Mouse (Mus musculus): ENCODE data around the gene Dctn1. TPM values are rescaled to one million over a fixed set of nuclear protein-coding genes. Genes with fewer than 3 reads are reported as not detected.

Dctn1 gene
- polyA plus RNA-seq, 1 experiment from 2014 or later: 75.1 TPM

DNA sequence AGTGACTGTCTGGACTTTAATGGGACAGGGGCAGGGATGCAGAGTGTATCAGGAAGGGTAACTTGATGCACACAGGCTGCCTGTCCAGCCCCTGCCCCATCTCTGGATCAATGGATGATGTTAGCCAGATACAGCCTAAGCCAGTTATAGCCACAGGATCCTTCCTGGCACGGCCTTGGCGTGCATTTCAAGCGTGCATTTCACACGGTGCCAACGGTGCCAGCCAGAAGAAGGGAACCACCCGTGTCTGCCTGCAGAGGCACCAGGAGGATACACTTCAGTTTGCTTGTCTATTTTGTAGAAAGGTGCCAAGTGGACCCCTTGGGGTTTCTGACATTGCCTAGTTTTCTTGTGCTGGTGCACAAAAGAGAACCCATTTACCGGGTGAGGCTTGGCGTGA lies 25.7 kb upstream of the Dctn1 start:
- ATAC-seq (ENCODE audit: low FRiP score) (no peak), DNase-seq (ENCODE audit: low spot score) (no peak)
- 96% methylated on average over 8 of the region's 8 CpGs for WGBS
- Histone ChIP-seq H3K9me3 (ENCODE audit: control insufficient read depth, low read length) (no peaks in the 10 kb centered on the region), H3K36me3 (ENCODE audit: control insufficient read depth, insufficient read depth, low read length) (no peaks in the 10 kb centered on the region), H3K4me3 (ENCODE audit: low read depth, low read length) (no peak overlapping the region), H3K4me1 (replicated peaks; ENCODE audit: control insufficient read depth, insufficient read depth, low read length) (peaks cover 17% of the 10 kb centered on the region), H3K27me3 (ENCODE audit: control insufficient read depth, insufficient read depth, low read length) (no peaks in the 10 kb centered on the region; the same call in 1 of the 2 replicates), H3K9ac (ENCODE audit: low read depth, low read length) (no peak overlapping the region), H3K27ac (ENCODE audit: low read depth, low read length) (no peak overlapping the region), H3K4me2 (replicated peaks; ENCODE audit: low read depth, low read length) (no peak overlapping the region)

DNA sequence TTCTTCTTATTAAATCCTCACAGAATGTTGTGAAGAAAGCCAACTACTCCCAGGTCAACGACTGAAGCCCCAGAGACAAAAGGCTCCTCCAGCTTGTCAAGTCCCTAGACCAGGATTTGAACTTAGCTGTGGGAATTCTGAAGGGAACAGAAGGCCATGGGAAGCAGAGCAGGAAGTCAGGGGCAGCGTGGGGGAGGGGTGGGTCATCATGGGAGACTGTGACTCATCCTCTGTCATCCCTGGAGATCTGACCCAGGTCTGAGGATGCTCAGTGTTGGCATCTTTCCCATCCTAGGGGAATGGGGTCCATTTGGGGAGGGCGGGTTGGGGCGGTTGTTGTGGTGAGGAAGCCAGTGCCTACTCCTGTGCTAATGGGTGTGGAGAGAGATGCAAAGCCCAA lies 24.1 kb upstream of the Dctn1 start:
- DNase-seq (ENCODE audit: low spot score): no peak
- Histone ChIP-seq H3K4me3 (ENCODE audit: low read depth, low read length) (peak overlapping the region; percentile 31; the same call in 1 of the 2 replicates), H3K4me1 (replicated peaks; ENCODE audit: control insufficient read depth, insufficient read depth, low read length) (peaks cover 11% of the 10 kb centered on the region), H3K4me2 (replicated peaks; ENCODE audit: low read depth, low read length) (peak overlapping the region; percentile 59), H3K27ac (ENCODE audit: low read depth, low read length) (no peak overlapping the region), H3K9ac (ENCODE audit: low read depth, low read length) (peak overlapping the region; percentile 46), H3K36me3 (ENCODE audit: control insufficient read depth, insufficient read depth, low read length) (no peaks in the 10 kb centered on the region), H3K27me3 (ENCODE audit: control insufficient read depth, insufficient read depth, low read length) (no peaks in the 10 kb centered on the region; the same call in 1 of the 2 replicates), H3K9me3 (ENCODE audit: control insufficient read depth, low read length) (no peaks in the 10 kb centered on the region)
- 24% methylated on average over 4 of the region's 4 CpGs for WGBS
- ATAC-seq (ENCODE audit: low FRiP score): no peak

DNA sequence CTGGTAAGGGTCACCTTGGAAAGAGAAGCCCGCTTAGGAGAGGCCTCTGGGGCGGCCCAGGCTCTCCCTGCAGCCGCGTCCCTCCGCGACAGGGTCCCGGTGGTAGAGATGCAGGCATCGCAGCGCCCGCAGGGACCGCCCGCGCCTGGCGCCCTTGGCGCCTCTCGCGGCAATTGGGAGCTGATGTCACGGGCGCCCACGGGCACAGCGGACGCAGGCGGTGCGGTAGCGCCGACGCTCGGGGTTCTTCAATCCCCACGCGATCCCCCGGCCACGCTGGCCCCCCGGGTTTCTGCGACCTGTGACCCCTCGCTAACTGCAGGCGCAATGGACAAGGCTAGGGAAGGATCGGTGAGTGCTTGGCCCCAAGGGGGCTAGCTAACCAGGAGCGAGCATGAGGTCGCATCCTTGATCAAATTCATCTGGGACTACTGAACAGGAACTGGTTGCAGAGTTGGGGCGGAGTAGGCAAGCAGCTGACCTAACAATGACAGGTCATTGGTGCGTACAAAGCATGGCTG lies 23.4 kb upstream of the Dctn1 start:
- ATAC-seq (ENCODE audit: low FRiP score): peak; percentile 6; the same call in 1 of the 2 replicates

GRCm38 (mm10) chr6:83142886-83143285 lies 22.8 kb upstream of the Dctn1 start:
- H3K4me2 ChIP-seq (replicated peaks; ENCODE audit: low read depth, low read length): peak overlapping the region; percentile 59
- 40% methylated on average over 11 of the region's 11 CpGs for WGBS
- H3K4me1 ChIP-seq (replicated peaks; ENCODE audit: control insufficient read depth, insufficient read depth, low read length): peaks cover 11% of the 10 kb centered on the region
- H3K27ac ChIP-seq (ENCODE audit: low read depth, low read length): no peak overlapping the region
- 0 out of 2 replicates have a peak, but pooled peaks cover 2% of the 10 kb centered on the region for H3K36me3 ChIP-seq (ENCODE audit: control insufficient read depth, insufficient read depth, low read length)
- ATAC-seq (ENCODE audit: low FRiP score) (no peak), DNase-seq (ENCODE audit: low spot score) (no peak)
- no peak overlapping the region for H3K4me3 ChIP-seq (ENCODE audit: low read depth, low read length)
- H3K9me3 ChIP-seq (ENCODE audit: control insufficient read depth, low read length): no peaks in the 10 kb centered on the region
- no peaks in the 10 kb centered on the region; the same call in 1 of the 2 replicates for H3K27me3 ChIP-seq (ENCODE audit: control insufficient read depth, insufficient read depth, low read length)
- H3K9ac ChIP-seq (ENCODE audit: low read depth, low read length): no peak overlapping the region

More for the DNA sequence above, 23.4 kb upstream of the Dctn1 start:
- Histone ChIP-seq H3K9me3 (ENCODE audit: control insufficient read depth, low read length) (no peaks in the 10 kb centered on the region), H3K4me1 (replicated peaks; ENCODE audit: control insufficient read depth, insufficient read depth, low read length) (peaks cover 11% of the 10 kb centered on the region), H3K36me3 (ENCODE audit: control insufficient read depth, insufficient read depth, low read length) (0 out of 2 replicates have a peak, but pooled peaks cover 2% of the 10 kb centered on the region), H3K4me2 (replicated peaks; ENCODE audit: low read depth, low read length) (peak overlapping the region; percentile 59), H3K4me3 (ENCODE audit: low read depth, low read length) (peak overlapping the region; percentile 31), H3K9ac (ENCODE audit: low read depth, low read length) (peak overlapping the region; percentile 46), H3K27me3 (ENCODE audit: control insufficient read depth, insufficient read depth, low read length) (no peaks in the 10 kb centered on the region; the same call in 1 of the 2 replicates), H3K27ac (ENCODE audit: low read depth, low read length) (0 out of 2 replicates have a peak overlapping the region, but pooled peaks have one; percentile 20)
- WGBS: 3% methylated on average over 41 of the region's 41 CpGs
- peak; percentile 41 for DNase-seq (ENCODE audit: low spot score)

GRCm38 (mm10) chr6:83145209-83145608 lies 20.5 kb upstream of the Dctn1 start:
- no peak for DNase-seq (ENCODE audit: low spot score)
- Histone ChIP-seq H3K27me3 (ENCODE audit: control insufficient read depth, insufficient read depth, low read length) (no peaks in the 10 kb centered on the region; the same call in 1 of the 2 replicates), H3K36me3 (ENCODE audit: control insufficient read depth, insufficient read depth, low read length) (0 out of 2 replicates have a peak, but pooled peaks cover 2% of the 10 kb centered on the region), H3K4me3 (ENCODE audit: low read depth, low read length) (no peak overlapping the region), H3K9me3 (ENCODE audit: control insufficient read depth, low read length) (no peaks in the 10 kb centered on the region), H3K4me2 (replicated peaks; ENCODE audit: low read depth, low read length) (no peak overlapping the region), H3K9ac (ENCODE audit: low read depth, low read length) (no peak overlapping the region), H3K27ac (ENCODE audit: low read depth, low read length) (no peak overlapping the region), H3K4me1 (replicated peaks; ENCODE audit: control insufficient read depth, insufficient read depth, low read length) (peaks cover 8% of the 10 kb centered on the region)
- 89% methylated on average over 2 of the region's 2 CpGs for WGBS
- no peak for ATAC-seq (ENCODE audit: low FRiP score)

DNA sequence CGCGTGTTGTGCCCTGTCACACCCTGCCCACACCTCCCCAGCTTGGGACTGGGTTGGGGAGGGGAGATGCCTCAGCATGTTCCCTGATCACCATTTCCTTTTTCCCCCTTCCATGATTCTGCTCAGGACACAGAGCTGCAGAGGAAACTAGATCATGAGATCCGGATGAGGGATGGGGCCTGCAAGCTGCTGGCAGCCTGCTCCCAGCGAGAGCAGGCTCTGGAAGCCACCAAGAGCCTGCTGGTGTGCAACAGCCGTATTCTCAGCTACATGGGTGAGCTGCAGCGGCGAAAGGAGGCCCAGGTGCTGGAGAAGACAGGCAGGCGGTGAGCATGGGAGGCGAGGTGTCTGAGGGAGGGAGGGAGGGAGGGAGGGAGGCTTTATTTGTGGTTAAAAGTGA lies 19.9 kb upstream of the Dctn1 start:
- Histone ChIP-seq H3K27ac (ENCODE audit: low read depth, low read length) (no peak overlapping the region), H3K4me1 (replicated peaks; ENCODE audit: control insufficient read depth, insufficient read depth, low read length) (peaks cover 8% of the 10 kb centered on the region), H3K9ac (ENCODE audit: low read depth, low read length) (no peak overlapping the region), H3K4me3 (ENCODE audit: low read depth, low read length) (no peak overlapping the region), H3K9me3 (ENCODE audit: control insufficient read depth, low read length) (no peaks in the 10 kb centered on the region), H3K27me3 (ENCODE audit: control insufficient read depth, insufficient read depth, low read length) (no peaks in the 10 kb centered on the region; the same call in 1 of the 2 replicates), H3K36me3 (ENCODE audit: control insufficient read depth, insufficient read depth, low read length) (0 out of 2 replicates have a peak, but pooled peaks cover 2% of the 10 kb centered on the region), H3K4me2 (replicated peaks; ENCODE audit: low read depth, low read length) (no peak overlapping the region)
- no peak for ATAC-seq (ENCODE audit: low FRiP score)
- WGBS: 75% methylated on average over 9 of the region's 9 CpGs
- DNase-seq (ENCODE audit: low spot score): no peak

GRCm38 (mm10) chr6:83147280-83147679 lies 18.4 kb upstream of the Dctn1 start:
- H3K36me3 ChIP-seq (ENCODE audit: control insufficient read depth, insufficient read depth, low read length): 0 out of 2 replicates have a peak, but pooled peaks cover 2% of the 10 kb centered on the region
- ATAC-seq (ENCODE audit: low FRiP score): no peak
- H3K27ac ChIP-seq (ENCODE audit: low read depth, low read length): no peak overlapping the region
- H3K27me3 ChIP-seq (ENCODE audit: control insufficient read depth, insufficient read depth, low read length): no peaks in the 10 kb centered on the region
- H3K4me3 ChIP-seq (ENCODE audit: low read depth, low read length): no peak overlapping the region
- no peak for DNase-seq (ENCODE audit: low spot score)
- H3K4me1 ChIP-seq (replicated peaks; ENCODE audit: control insufficient read depth, insufficient read depth, low read length): peaks cover 5% of the 10 kb centered on the region
- H3K9ac ChIP-seq (ENCODE audit: low read depth, low read length): no peak overlapping the region
- no peaks in the 10 kb centered on the region for H3K9me3 ChIP-seq (ENCODE audit: control insufficient read depth, low read length)
- WGBS: 61% methylated on average over 7 of the region's 7 CpGs
- H3K4me2 ChIP-seq (replicated peaks; ENCODE audit: low read depth, low read length): no peak overlapping the region

GRCm38 (mm10) chr6:83151721-83152120 lies 14.0 kb upstream of the Dctn1 start:
- H3K27me3 ChIP-seq (ENCODE audit: control insufficient read depth, insufficient read depth, low read length): no peaks in the 10 kb centered on the region
- H3K9me3 ChIP-seq (ENCODE audit: control insufficient read depth, low read length): no peaks in the 10 kb centered on the region
- no peak overlapping the region for H3K9ac ChIP-seq (ENCODE audit: low read depth, low read length)
- no peak overlapping the region for H3K4me2 ChIP-seq (replicated peaks; ENCODE audit: low read depth, low read length)
- ATAC-seq (ENCODE audit: low FRiP score) (no peak), DNase-seq (ENCODE audit: low spot score) (no peak)
- H3K27ac ChIP-seq (ENCODE audit: low read depth, low read length): no peak overlapping the region
- WGBS: 24% methylated on average over 8 of the region's 8 CpGs
- H3K4me1 ChIP-seq (replicated peaks; ENCODE audit: control insufficient read depth, insufficient read depth, low read length): 0 out of 2 replicates have a peak, but pooled peaks cover 8% of the 10 kb centered on the region
- 0 out of 2 replicates have a peak, but pooled peaks cover 2% of the 10 kb centered on the region for H3K36me3 ChIP-seq (ENCODE audit: control insufficient read depth, insufficient read depth, low read length)
- H3K4me3 ChIP-seq (ENCODE audit: low read depth, low read length): no peak overlapping the region

DNA sequence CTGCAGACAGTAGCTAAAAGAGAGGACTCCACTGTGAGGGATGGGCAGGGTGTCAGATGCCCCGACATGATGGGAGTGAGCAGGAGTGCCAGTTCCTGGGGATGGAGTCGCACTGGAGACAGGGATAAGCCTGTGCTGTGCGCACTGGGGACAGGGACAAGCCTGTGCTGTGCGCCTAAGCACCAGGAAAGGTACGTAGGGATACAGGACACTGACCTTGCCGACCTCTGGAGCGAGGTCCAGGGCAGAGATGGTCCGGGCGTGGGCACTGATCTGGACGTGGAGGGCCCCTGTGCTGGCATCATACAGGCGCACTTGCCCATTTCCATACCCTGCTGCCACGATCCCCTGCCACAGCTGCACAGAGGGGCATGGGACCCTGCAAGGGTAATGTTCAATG lies 12.7 kb upstream of the Dctn1 start:
- no peaks in the 10 kb centered on the region for H3K27me3 ChIP-seq (ENCODE audit: control insufficient read depth, insufficient read depth, low read length)
- H3K27ac ChIP-seq (ENCODE audit: low read depth, low read length): no peak overlapping the region
- ATAC-seq (ENCODE audit: low FRiP score): no peak
- 0 out of 2 replicates have a peak, but pooled peaks cover 8% of the 10 kb centered on the region for H3K4me1 ChIP-seq (replicated peaks; ENCODE audit: control insufficient read depth, insufficient read depth, low read length)
- no peak overlapping the region for H3K4me3 ChIP-seq (ENCODE audit: low read depth, low read length)
- DNase-seq (ENCODE audit: low spot score): no peak
- H3K9me3 ChIP-seq (ENCODE audit: control insufficient read depth, low read length): no peaks in the 10 kb centered on the region
- WGBS: 92% methylated on average over 12 of the region's 12 CpGs
- H3K4me2 ChIP-seq (replicated peaks; ENCODE audit: low read depth, low read length): no peak overlapping the region
- H3K36me3 ChIP-seq (ENCODE audit: control insufficient read depth, insufficient read depth, low read length): no peaks in the 10 kb centered on the region
- H3K9ac ChIP-seq (ENCODE audit: low read depth, low read length): no peak overlapping the region
